Mouse (Mus musculus) heart, adult 8-10 months (tissue): ENCODE measurements around the gene Ctrl. TPM values are rescaled to one million over a fixed set of nuclear protein-coding genes. Genes with fewer than 3 reads are reported as not detected.

Source experiments
- DNase-seq: peaks from one replicate; pipeline ENCODE4 v3.0.0; 2022; ENCODE audit warnings: low spot score
- total RNA-seq, 4 experiments: library from RNA; stranded (reverse); gene quantifications; 2 replicates each; pipeline ENCODE4 v1.2.4; 2022

Gene Ctrl
- total RNA-seq, 4 experiments from 2014 or later = 0.44 TPM; not detected in 3

- DNase-seq = no peak
Measured at GRCm38 (mm10) chr8:105938306-105938669, 4.6 kb upstream of the Ctrl start, which contains the start of gene Psmb10. Psmb10 (minus strand) TSS chr8:105938444.

- peak; percentile 63 for DNase-seq
Measured at GRCm38 (mm10) chr8:105937496-105938305, 4.0 kb upstream of the Ctrl start.

- DNase-seq = peak; percentile 90
Measured at GRCm38 (mm10) chr8:105936866-105937475, 3.3 kb upstream of the Ctrl start.

GRCm38 (mm10) chr8:105935863-105936603, 2.4 kb upstream of the Ctrl start:
- no peak for DNase-seq

- DNase-seq = no peak
Measured at GRCm38 (mm10) chr8:105935105-105935504, 1.4 kb upstream of the Ctrl start.

GRCm38 (mm10) chr8:105932525-105932924, 1.1 kb downstream of the Ctrl start:
- no peak for DNase-seq

GRCm38 (mm10) chr8:105931271-105931670, 2.4 kb downstream of the Ctrl start:
- no peak for DNase-seq

GRCm38 (mm10) chr8:105930602-105931001, 3.1 kb downstream of the Ctrl start:
- DNase-seq = peak; percentile 85

GRCm38 (mm10) chr8:105925123-105925522, 8.5 kb downstream of the Ctrl start:
- DNase-seq = no peak

GRCm38 (mm10) chr8:105919390-105919789, 14.3 kb downstream of the Ctrl start:
- DNase-seq = no peak

- no peak for DNase-seq
Measured at GRCm38 (mm10) chr8:105900941-105901616, 32.6 kb downstream of the Ctrl start.

- peak; percentile 89 for DNase-seq
Measured at GRCm38 (mm10) chr8:105900180-105900940, 33.3 kb downstream of the Ctrl start, which contains the start of gene Pskh1. Pskh1 (plus strand) TSS chr8:105900441.

GRCm38 (mm10) chr8:105897801-105898480, 35.7 kb downstream of the Ctrl start:
- no peak for DNase-seq

- DNase-seq = peak; percentile 53
Measured at GRCm38 (mm10) chr8:105893339-105893738, 40.3 kb downstream of the Ctrl start, which contains the start of gene Nrn1l. Nrn1l (plus strand) TSS chr8:105893567.

- no peak for DNase-seq
Measured at GRCm38 (mm10) chr8:105892432-105892831, 41.2 kb downstream of the Ctrl start.

GRCm38 (mm10) chr8:105890870-105891269, 42.8 kb downstream of the Ctrl start:
- DNase-seq = peak; percentile 46

GRCm38 (mm10) chr8:105889756-105890465, 43.8 kb downstream of the Ctrl start:
- DNase-seq = no peak
